In the genomic region with DNA sequence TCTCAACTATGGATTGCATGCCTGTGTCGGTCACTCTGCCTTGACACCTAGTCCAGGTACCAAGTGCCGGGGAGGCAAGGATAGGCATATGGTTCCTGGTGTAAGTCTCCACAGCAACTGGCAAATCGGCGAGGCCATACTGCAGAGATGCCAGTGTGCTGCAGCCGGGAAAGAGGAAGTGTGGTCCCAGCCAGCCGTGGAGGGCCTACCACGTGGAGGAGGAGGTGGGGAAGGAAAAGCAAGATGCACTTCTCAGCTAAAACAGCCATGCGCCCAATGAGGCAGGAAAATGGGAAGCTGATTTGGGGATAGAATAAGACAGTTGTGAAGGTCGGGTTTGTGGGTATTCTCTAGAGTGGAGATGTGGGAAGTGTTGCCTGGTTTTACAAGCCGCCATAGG, we compare ENCODE assay signal across 18 mouse cellular contexts.
DNase-seq lines count a peak whose midpoint lies in the region; ATAC-seq and TF ChIP-seq lines count a peak whose summit lies in the region.
"Had no signal": no experiment of that assay in that cellular context is flagged by ENCODE, and none has a peak within 500 bp of the region (broad histone marks: within the 10 kb centered on the region; RNA-seq: fewer than 3 reads in every experiment).

No protein-coding gene starts in this region.

- no peak for TF ChIP-seq EP300 in liver, postnatal 0 days (IDR thresholded peaks at IDR 0.05; ENCODE audit: low read depth)

- H3K4me1 ChIP-seq in liver, postnatal 0 days (ENCODE audit: insufficient read depth): peaks cover 52% of the 10 kb centered on the region
- H3K4me1 ChIP-seq: midbrain, embryonic 15.5 days had no signal

- no peak overlapping the region for H3K9ac ChIP-seq in liver, postnatal 0 days (replicated peaks)
- H3K9ac ChIP-seq: heart, embryonic 13.5 days; kidney, embryonic 15.5 days; lung, embryonic 14.5 days; midbrain, embryonic 15.5 days had no signal

- 0 out of 2 replicates have a peak overlapping the region, but pooled peaks have one; percentile 18 for H3K4me2 ChIP-seq in liver, postnatal 0 days (ENCODE audit: low read depth, low read length)
- H3K4me2 ChIP-seq: heart, embryonic 13.5 days; kidney, embryonic 15.5 days; lung, embryonic 14.5 days; midbrain, embryonic 15.5 days had no signal

- peak overlapping the region; percentile 46 for H3K27ac ChIP-seq in gastrocnemius, adult 2 months
- peak overlapping the region; percentile 45; the same call in 1 of the 2 replicates for H3K27ac ChIP-seq in liver, postnatal 0 days (ENCODE audit: low read depth)
- H3K27ac ChIP-seq: heart, embryonic 13.5 days; kidney, embryonic 15.5 days; midbrain, embryonic 15.5 days had no signal

- no peaks in the 10 kb centered on the region for H3K27me3 ChIP-seq in liver, postnatal 0 days (ENCODE audit: insufficient read depth, low read length)
- H3K27me3 ChIP-seq: heart, embryonic 13.5 days; kidney, embryonic 15.5 days; midbrain, embryonic 15.5 days had no signal

- no peak overlapping the region for H3K4me3 ChIP-seq in gastrocnemius, adult 2 months
- H3K4me3 ChIP-seq in liver, postnatal 0 days (ENCODE audit: low read depth, low read length): no peak overlapping the region
- H3K4me3 ChIP-seq: erythroblast, embryonic 14.5 days; heart, embryonic 13.5 days; kidney, embryonic 15.5 days; midbrain, embryonic 15.5 days had no signal

- WGBS in liver, postnatal 0 days (ENCODE audit: insufficient replicate concordance): 39% methylated on average over 10 of the region's 10 CpGs

- no peaks in the 10 kb centered on the region for H3K36me3 ChIP-seq in liver, postnatal 0 days (replicated peaks; ENCODE audit: insufficient read depth, low read length)
- H3K36me3 ChIP-seq: kidney, embryonic 15.5 days; midbrain, embryonic 15.5 days had no signal

- 0 out of 2 replicates have a peak, but pooled peaks have one; percentile 11 for ATAC-seq in liver, postnatal 0 days
- ATAC-seq: forebrain, embryonic 16.5 days; hindbrain, embryonic 16.5 days; midbrain, embryonic 15.5 days had no signal

- intact Hi-C loops in gastrocnemius, adult 2 months (cut with DNase I): no loop called here

- no peaks in the 10 kb centered on the region for H3K9me3 ChIP-seq in liver, postnatal 0 days (ENCODE audit: low read length)
- H3K9me3 ChIP-seq: heart, embryonic 13.5 days; kidney, embryonic 15.5 days; midbrain, embryonic 15.5 days had no signal

- DNase-seq in gastrocnemius, adult 2 months: no peak
- no peak for DNase-seq in gastrocnemius, postnatal 25 days
- DNase-seq in 416B (ENCODE audit: low read depth): peak; percentile 71
- DNase-seq in ZHBTc4 (ENCODE audit: low read depth, low spot score): peak; percentile 61
- peak; percentile 62 for DNase-seq in liver, postnatal 0 days
- DNase-seq in right cerebral cortex, postnatal 36 days (ENCODE audit: low spot score in 2 of 2): no peak
- no peak for DNase-seq in right cerebral cortex, postnatal 25 days
- no peak for DNase-seq in adrenal gland, postnatal 25 days
- DNase-seq: cerebellum, postnatal 10 days; gastrocnemius, postnatal 10 days; lung, embryonic 14.5 days; thymus, postnatal 36 days had no signal

- TF ChIP-seq CTCF in gastrocnemius, adult 2 months (IDR thresholded peaks at IDR 0.05): no peak
- no peak for TF ChIP-seq CTCF in liver, postnatal 0 days (IDR thresholded peaks at IDR 0.05; ENCODE audit: low read depth)

Comparison
In these comparisons a context has a peak if more than half of its experiments do, and no peak if none do; other contexts are left out.
1. DNase-seq: peak in 416B (single experiment), ZHBTc4 (single experiment) and liver, postnatal 0 days (single experiment); none in gastrocnemius, adult 2 months (single experiment), gastrocnemius, postnatal 25 days (single experiment), right cerebral cortex, postnatal 36 days (0 of 2), right cerebral cortex, postnatal 25 days (single experiment) and adrenal gland, postnatal 25 days (single experiment).